Mouse (Mus musculus): Measurements from ENCODE around the gene Zfp11. TPM values are rescaled to one million over a fixed set of nuclear protein-coding genes. Genes with fewer than 3 reads are reported as not detected.
"Not testable (repeated sequence)": the region's sequence is repeated elsewhere in the genome, so short reads cannot be mapped to it uniquely, and the experiment has no call there.

Zfp11 gene
- polyA plus RNA-seq, 1 experiment = 2.0 TPM

DNA sequence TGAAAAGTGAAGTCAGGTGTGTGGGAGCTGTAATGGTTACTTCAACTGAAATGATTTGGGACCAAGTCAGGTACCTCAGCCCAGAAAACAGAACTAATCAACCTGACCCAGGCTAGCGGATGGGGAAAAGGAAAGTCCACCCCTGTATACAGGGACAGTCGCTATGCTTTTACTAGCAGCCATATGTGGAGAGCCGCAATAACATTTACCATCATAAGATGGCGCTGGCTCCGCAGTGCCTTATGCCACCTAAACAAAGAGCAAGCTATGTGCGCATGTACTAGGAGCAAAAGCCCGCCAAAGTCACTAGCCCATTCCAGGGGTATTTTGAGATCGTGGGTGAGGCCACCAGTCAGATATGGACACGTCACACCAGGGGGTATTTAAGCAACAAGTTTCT lies 49.3 kb downstream of the Zfp11 start:
- 58% methylated on average over 9 of the region's 9 CpGs for whole genome bisulfite sequencing

GRCm38 (mm10) chr5:129611060-129611459 lies 58.8 kb downstream of the Zfp11 start:
- H3K27ac ChIP-seq (ENCODE audit: insufficient read depth, low read depth, low read length) = no peak overlapping the region
- TF ChIP-seq POLR2A (IDR thresholded peaks at IDR 0.05; ENCODE audit: low read depth, low read length) = no peak
- peak; percentile 91 for TF ChIP-seq CTCF (conservative IDR thresholded peaks at IDR 0.05; ENCODE audit: insufficient read depth, insufficient read length, low read depth, low read length)
- 0% methylated on average over 1 of the region's 1 CpGs for WGBS
- H3K4me1 ChIP-seq (ENCODE audit: control insufficient read depth, insufficient read depth, low read length) = no peaks in the 10 kb centered on the region
- H3K27me3 ChIP-seq (replicated peaks; ENCODE audit: control insufficient read depth, insufficient read depth, low read length) = no peaks in the 10 kb centered on the region
- no peak overlapping the region for H3K4me3 ChIP-seq (ENCODE audit: insufficient read depth, low read depth, low read length)
- H3K36me3 ChIP-seq (ENCODE audit: control insufficient read depth, insufficient read depth, low read length) = no peaks in the 10 kb centered on the region
- peak; percentile 84 for DNase-seq

More for the DNA sequence above, 49.3 kb downstream of the Zfp11 start:
- not testable (repeated sequence) for H3K36me3 ChIP-seq (ENCODE audit: control insufficient read depth, insufficient read depth, low read length); H3K4me3 ChIP-seq (ENCODE audit: insufficient read depth, low read depth, low read length); H3K27ac ChIP-seq (ENCODE audit: insufficient read depth, low read depth, low read length); H3K27me3 ChIP-seq (replicated peaks; ENCODE audit: control insufficient read depth, insufficient read depth, low read length); H3K4me1 ChIP-seq (ENCODE audit: control insufficient read depth, insufficient read depth, low read length)
- TF ChIP-seq CTCF (conservative IDR thresholded peaks at IDR 0.05; ENCODE audit: insufficient read depth, insufficient read length, low read depth, low read length) = peak; percentile 22; the same call in 1 of the 2 replicates
- DNase-seq = peak; percentile 31

GRCm38 (mm10) chr5:129607476-129607875 lies 62.4 kb downstream of the Zfp11 start:
- Histone ChIP-seq H3K27ac (ENCODE audit: insufficient read depth, low read depth, low read length) (no peak overlapping the region), H3K27me3 (replicated peaks; ENCODE audit: control insufficient read depth, insufficient read depth, low read length) (no peaks in the 10 kb centered on the region), H3K4me1 (ENCODE audit: control insufficient read depth, insufficient read depth, low read length) (no peaks in the 10 kb centered on the region), H3K4me3 (ENCODE audit: insufficient read depth, low read depth, low read length) (no peak overlapping the region), H3K36me3 (ENCODE audit: control insufficient read depth, insufficient read depth, low read length) (no peaks in the 10 kb centered on the region)
- DNase-seq = peak; percentile 52
- 57% methylated on average over 8 of the region's 8 CpGs for WGBS
- no peak for TF ChIP-seq POLR2A (IDR thresholded peaks at IDR 0.05; ENCODE audit: low read depth, low read length)
- TF ChIP-seq CTCF (conservative IDR thresholded peaks at IDR 0.05; ENCODE audit: insufficient read depth, insufficient read length, low read depth, low read length) = no peak

Other genes with a start within 250 kb of the Zfp11 start
- gene Sfswap, start 168.9 kb downstream of the Zfp11 start, polyA plus RNA-seq (2012; rRNA removed) = 43.8 and 55.6 TPM in 2 replicates
- 1.6 and 2.5 TPM in 2 replicates for gene Mmp17, start 85.9 kb downstream of the Zfp11 start, polyA plus RNA-seq (2012; rRNA removed)
- not detected in 2 replicates for gene Sept14, start 38.4 kb upstream of the Zfp11 start, polyA plus RNA-seq (2012; rRNA removed)
- gene Mrps17, start 45.4 kb upstream of the Zfp11 start, polyA plus RNA-seq (2012; rRNA removed) = 91.8 and 128 TPM in 2 replicates
- 77.0 and 89.8 TPM in 2 replicates for gene Nipsnap2, start 55.0 kb upstream of the Zfp11 start, polyA plus RNA-seq (2012; rRNA removed)
- gene Psph, start 117.3 kb upstream of the Zfp11 start, polyA plus RNA-seq (2012; rRNA removed) = 37.6 and 42.8 TPM in 2 replicates
- gene Sumf2, start 176.9 kb upstream of the Zfp11 start, polyA plus RNA-seq (2012; rRNA removed) = 19.5 and 20.7 TPM in 2 replicates
- gene Chchd2, start 217.4 kb upstream of the Zfp11 start, polyA plus RNA-seq (2012; rRNA removed) = 1,042 and 1,503 TPM in 2 replicates
- gene Zbed5, start 225.6 kb upstream of the Zfp11 start, polyA plus RNA-seq (2012; rRNA removed) = 0.54 and 0.61 TPM in 2 replicates
- gene Phkg1, start 228.4 kb upstream of the Zfp11 start, polyA plus RNA-seq (2012; rRNA removed) = 3.2 and 3.7 TPM in 2 replicates
- gene Nupr1l, start 238.4 kb upstream of the Zfp11 start, polyA plus RNA-seq (2012; rRNA removed) = 5.7 and 7.4 TPM in 2 replicates